Comparison of ENCODE assay signal across 12 mouse cellular contexts in genomic region chr5:17924085-17924518, GRCm38 (mm10). TPM values are rescaled to one million over a fixed set of nuclear protein-coding genes. Genes with fewer than 3 reads are reported as not detected.
A peak's percentile ranks its signal among the peaks of the same experiment; 100 is the strongest.
DNase-seq lines count a peak whose midpoint lies in the region; ATAC-seq and TF ChIP-seq lines count a peak whose summit lies in the region.
"Had no signal": no experiment of that assay in that cellular context is flagged by ENCODE, and none has a peak within 500 bp of the region (broad histone marks: within the 10 kb centered on the region; RNA-seq: fewer than 3 reads in every experiment).

No protein-coding gene starts in this region.

- no peak for TF ChIP-seq CTCF in brain, embryonic 14.5 days (IDR thresholded peaks at IDR 0.05; ENCODE audit: borderline replicate concordance, extremely low read depth, insufficient read depth, insufficient read length)

- no peak for ATAC-seq in erythroblast, adult 5-6 weeks (replicated peaks; ENCODE audit: low FRiP score, poor library complexity, severe bottlenecking)

- no peak for TF ChIP-seq POLR2A in brain, embryonic 14.5 days (IDR thresholded peaks at IDR 0.05; ENCODE audit: borderline replicate concordance, extremely low read depth, insufficient read depth, insufficient read length, poor library complexity, severe bottlenecking)

- DNase-seq in gastrocnemius, postnatal 25 days: peak; percentile 7
- DNase-seq in gastrocnemius, postnatal 10 days: no peak
- DNase-seq in brain, embryonic 14.5 days (ENCODE audit: low read depth): peak; percentile 19
- peak; percentile 38 to 63 for DNase-seq in kidney, adult 8-10 months
- peak; percentile 77 for DNase-seq in lung, postnatal 10 days
- DNase-seq in urinary bladder, postnatal 4 days (ENCODE audit: low spot score in 2 of 2): no peak
- DNase-seq in layer of hippocampus, adult 8-10 months (ENCODE audit: low spot score in 2 of 2): no peak
- DNase-seq: liver, embryonic 13.5 days had no signal

RNA-seq across cellular contexts. Expression of gene Cd36, which starts 35.5 kb away (rescaled TPM):
- total RNA-seq in gastrocnemius, postnatal 25 days (2021): 100 to 1,000 TPM; 257 to 289 TPM
- 100 to 1,000 TPM; 305 to 344 TPM for total RNA-seq in gastrocnemius, postnatal 10 days (2021)
- polyA plus RNA-seq in brain, embryonic 14.5 days (2012; rRNA removed): 2.3 and 3.4 TPM in 2 replicates
- 678 and 679 TPM in 2 replicates for total RNA-seq in erythroblast, adult 5-6 weeks (2015; ENCODE audit: low replicate concordance)
- total RNA-seq in erythroblast, adult 5-6 weeks (2017; ENCODE audit: low replicate concordance): 1,468 and 1,791 TPM in 2 replicates
- 10 to 100 TPM in 1 of 4 experiments, 1 to 10 TPM in 3; 3.9 to 14.9 (median 6.9) TPM for total RNA-seq in layer of hippocampus, adult 8-10 months (2022)

RNA-seq across cellular contexts. Expression of gene Gnat3, which starts 38.2 kb away (rescaled TPM):
- total RNA-seq in gastrocnemius, postnatal 25 days (2021): under 1 TPM in 1 of 2 experiments, not detected in 1; 0.20 TPM
- total RNA-seq in gastrocnemius, postnatal 10 days (2021): under 1 TPM in 1 of 2 experiments, not detected in 1; 0.16 TPM
- not detected in 2 replicates for polyA plus RNA-seq in brain, embryonic 14.5 days (2012; rRNA removed)
- total RNA-seq in erythroblast, adult 5-6 weeks (2015; ENCODE audit: low replicate concordance): not detected in 2 replicates
- total RNA-seq in erythroblast, adult 5-6 weeks (2017; ENCODE audit: low replicate concordance): not detected in 2 replicates
- total RNA-seq in layer of hippocampus, adult 8-10 months (2022): not detected
- total RNA-seq: monocyte, adult 5-6 weeks had no signal
- polyA plus RNA-seq: embryonic facial prominence, embryonic 13.5 days; liver, embryonic 13.5 days; testis, adult 2 months had no signal

Comparison
In these comparisons a context has a peak if more than half of its experiments do, and no peak if none do; other contexts are left out.
1. DNase-seq: peak in gastrocnemius, postnatal 25 days (single experiment), brain, embryonic 14.5 days (single experiment), kidney, adult 8-10 months (2 of 2) and lung, postnatal 10 days (single experiment); none in gastrocnemius, postnatal 10 days (single experiment), urinary bladder, postnatal 4 days (0 of 2) and layer of hippocampus, adult 8-10 months (0 of 2).
2. RNA of gene Cd36, which starts 35.5 kb away (total RNA-seq): 678 to 1,791 TPM in erythroblast, adult 5-6 weeks, 305 to 344 TPM in gastrocnemius, postnatal 10 days and 257 to 289 TPM in gastrocnemius, postnatal 25 days; 3.9 to 14.9 TPM in layer of hippocampus, adult 8-10 months; every median in the first group is over 10 times any median in the second.